ENCODE assay signal across 15 mouse cellular contexts in genomic region chr2:11448711-11449110, GRCm38 (mm10).
"Had no signal": no experiment of that assay in that cellular context is flagged by ENCODE, and none has a peak within 500 bp of the region (broad histone marks: within the 10 kb centered on the region; RNA-seq: fewer than 3 reads in every experiment).

No protein-coding gene starts in this region.

- ATAC-seq: midbrain, embryonic 15.5 days had no signal

- H3K4me3 ChIP-seq: limb, embryonic 15.5 days; liver, embryonic 15.5 days; megakaryocyte, embryonic 14.5 days; midbrain, embryonic 15.5 days; neural tube, embryonic 12.5 days had no signal

- H3K27ac ChIP-seq: limb, embryonic 15.5 days; liver, embryonic 15.5 days; midbrain, embryonic 15.5 days; neural tube, embryonic 12.5 days had no signal

- DNase-seq: kidney, adult 8-10 months; kidney, postnatal 25 days; lung, embryonic 14.5 days; lung, postnatal 14 days; retina, postnatal 1 day; right cerebral cortex, postnatal 4 days; spleen, adult 18-20 months; thymus, adult 18-20 months; thymus, postnatal 14 days had no signal

- H3K4me1 ChIP-seq: limb, embryonic 15.5 days; liver, embryonic 15.5 days; midbrain, embryonic 15.5 days; neural tube, embryonic 12.5 days had no signal

- H3K36me3 ChIP-seq: limb, embryonic 15.5 days; liver, embryonic 15.5 days; midbrain, embryonic 15.5 days; neural tube, embryonic 12.5 days had no signal

- H3K9me3 ChIP-seq: limb, embryonic 15.5 days; liver, embryonic 15.5 days; midbrain, embryonic 15.5 days; neural tube, embryonic 12.5 days had no signal

- H3K9ac ChIP-seq: limb, embryonic 15.5 days; liver, embryonic 15.5 days; lung, embryonic 14.5 days; midbrain, embryonic 15.5 days; neural tube, embryonic 12.5 days had no signal

- H3K27me3 ChIP-seq: limb, embryonic 15.5 days; liver, embryonic 15.5 days; midbrain, embryonic 15.5 days; neural tube, embryonic 12.5 days had no signal

- H3K4me2 ChIP-seq: limb, embryonic 15.5 days; liver, embryonic 15.5 days; lung, embryonic 14.5 days; midbrain, embryonic 11.5 days; midbrain, embryonic 15.5 days; neural tube, embryonic 12.5 days had no signal
